Mouse (Mus musculus) forebrain, embryonic 10.5 days (tissue): ENCODE data around the gene Mfap5. TPM values are rescaled to one million over a fixed set of nuclear protein-coding genes. Genes with fewer than 3 reads are reported as not detected.
A peak's percentile ranks its signal among the peaks of the same experiment; 100 is the strongest.
"Not testable (repeated sequence)": the region's sequence is repeated elsewhere in the genome, so short reads cannot be mapped to it uniquely, and the experiment has no call there.

Source experiments
- DNase-seq: peaks from one replicate; pipeline ENCODE4 v3.0.0-alpha.2; 2017; ENCODE audit warnings: low spot score; ENCODE audit errors: extremely low spot score
- H3K27ac ChIP-seq: fragments of 300-500 bp; sonication (generic); 2 replicates; pipeline ENCODE4 v1.5.1; 2016; ENCODE audit warnings: mild to moderate bottlenecking
- H3K27me3 ChIP-seq: fragments of 300-500 bp; sonication (generic); 2 replicates; pipeline ENCODE4 v1.6.1; 2016; ENCODE audit warnings: mild to moderate bottlenecking; ENCODE audit not compliant: poor library complexity, severe bottlenecking
- H3K36me3 ChIP-seq: fragments of 300-500 bp; sonication (generic); replicated peaks from 2 replicates; pipeline ENCODE4 v1.6.1; 2016; ENCODE audit warnings: mild to moderate bottlenecking, moderate library complexity
- H3K4me1 ChIP-seq: fragments of 300-500 bp; sonication (generic); 2 replicates; pipeline ENCODE4 v1.6.1; 2016
- H3K4me3 ChIP-seq: fragments of 300-500 bp; sonication (generic); 2 replicates; pipeline ENCODE4 v1.5.1; 2016; ENCODE audit warnings: mild to moderate bottlenecking, moderate library complexity
- H3K9me3 ChIP-seq: fragments of 300-500 bp; sonication (generic); 2 replicates; pipeline ENCODE4 v1.6.1; 2016; ENCODE audit warnings: mild to moderate bottlenecking, moderate library complexity
- WGBS: fragments of 180-500 bp; shearing (Covaris S2); methylation state at CpG from one replicate; pipeline ENCODE4 v1.1.7; 2016; 5-methylcytosine and 5-hydroxymethylcytosine counted together
- polyA plus RNA-seq: library from polyadenylated mRNA; unstranded; fragments of >200 nt; fragmentation: Nextera tagmentation; extraction: Ambion mirVana; gene quantifications from 2 replicates; pipeline ENCODE4 v1.2.1, GENCODE M21; 2016

Mfap5 gene
- polyA plus RNA-seq, 1 experiment from 2014 or later, result 0.42 TPM

DNA sequence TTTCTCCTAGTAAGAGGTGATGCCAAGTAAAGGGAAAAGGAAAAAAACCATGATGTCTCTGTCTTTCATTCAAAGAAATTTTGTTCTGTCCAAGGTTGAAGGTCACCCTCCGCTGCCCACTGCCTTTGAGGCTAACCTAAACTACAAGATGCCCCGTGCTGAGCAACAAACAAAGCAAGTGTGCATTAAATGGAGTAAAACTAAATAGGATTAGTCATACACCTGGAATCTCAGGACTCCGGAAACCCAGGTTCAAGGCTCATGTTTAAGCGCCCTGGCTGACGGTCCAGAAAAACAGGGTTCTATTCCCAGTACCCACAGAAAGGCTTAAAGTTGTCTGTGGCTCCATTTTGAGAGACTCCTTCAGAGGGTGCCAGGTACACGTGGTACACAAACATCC, 13.2 kb upstream of the Mfap5 start:
- 18% methylated on average over 6 of the region's 6 CpGs for WGBS
- Histone ChIP-seq H3K27me3 (peaks cover 25% of the 10 kb centered on the region), H3K9me3 (no peaks in the 10 kb centered on the region), H3K36me3 (no peaks in the 10 kb centered on the region), H3K4me1 (peaks cover 52% of the 10 kb centered on the region), H3K4me3 (peak overlapping the region; percentile 53; the same call in 1 of the 2 replicates), H3K27ac (peak overlapping the region; percentile 92; the same call in 1 of the 2 replicates)
- DNase-seq, result no peak

DNA sequence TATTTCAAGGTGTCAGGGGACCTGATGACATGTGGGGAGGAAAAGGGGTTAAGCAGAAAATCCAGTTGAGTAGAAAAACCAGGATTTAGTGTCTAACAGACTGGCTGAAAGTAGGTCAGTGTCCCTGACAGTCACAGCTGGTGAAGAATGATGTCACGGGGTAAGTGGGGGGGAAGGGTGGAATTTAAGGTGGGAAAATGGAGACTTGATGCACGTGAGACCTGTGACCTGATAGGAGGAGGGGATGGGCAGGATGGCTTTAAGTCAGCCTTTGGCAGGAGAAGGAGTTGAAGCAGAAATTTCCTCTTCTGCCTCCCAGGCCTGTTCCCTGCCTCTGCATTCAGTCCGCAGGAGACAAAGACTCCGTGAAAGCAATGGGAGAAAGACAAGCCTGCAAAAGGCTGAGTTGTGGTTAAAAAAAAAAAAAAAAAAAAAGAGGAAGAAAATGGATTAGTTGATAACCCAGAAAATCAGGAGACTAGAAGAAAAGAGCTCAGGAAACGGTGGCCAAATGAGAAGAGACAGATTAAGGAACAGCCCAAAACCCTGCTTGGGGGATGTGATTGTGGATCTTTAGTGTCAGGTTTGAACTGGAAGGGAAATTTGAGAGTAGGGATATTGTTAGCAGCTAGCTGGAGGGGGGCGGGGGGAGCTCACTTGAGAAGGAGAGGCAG, 11.7 kb upstream of the Mfap5 start:
- Histone ChIP-seq H3K4me1 (peaks cover 52% of the 10 kb centered on the region), H3K27me3 (peaks cover 10% of the 10 kb centered on the region), H3K27ac (peak overlapping the region; percentile 83), H3K4me3 (no peak overlapping the region), H3K9me3 (no peaks in the 10 kb centered on the region), H3K36me3 (no peaks in the 10 kb centered on the region)
- DNase-seq, result no peak
- WGBS, result 25% methylated on average over 6 of the region's 6 CpGs

DNA sequence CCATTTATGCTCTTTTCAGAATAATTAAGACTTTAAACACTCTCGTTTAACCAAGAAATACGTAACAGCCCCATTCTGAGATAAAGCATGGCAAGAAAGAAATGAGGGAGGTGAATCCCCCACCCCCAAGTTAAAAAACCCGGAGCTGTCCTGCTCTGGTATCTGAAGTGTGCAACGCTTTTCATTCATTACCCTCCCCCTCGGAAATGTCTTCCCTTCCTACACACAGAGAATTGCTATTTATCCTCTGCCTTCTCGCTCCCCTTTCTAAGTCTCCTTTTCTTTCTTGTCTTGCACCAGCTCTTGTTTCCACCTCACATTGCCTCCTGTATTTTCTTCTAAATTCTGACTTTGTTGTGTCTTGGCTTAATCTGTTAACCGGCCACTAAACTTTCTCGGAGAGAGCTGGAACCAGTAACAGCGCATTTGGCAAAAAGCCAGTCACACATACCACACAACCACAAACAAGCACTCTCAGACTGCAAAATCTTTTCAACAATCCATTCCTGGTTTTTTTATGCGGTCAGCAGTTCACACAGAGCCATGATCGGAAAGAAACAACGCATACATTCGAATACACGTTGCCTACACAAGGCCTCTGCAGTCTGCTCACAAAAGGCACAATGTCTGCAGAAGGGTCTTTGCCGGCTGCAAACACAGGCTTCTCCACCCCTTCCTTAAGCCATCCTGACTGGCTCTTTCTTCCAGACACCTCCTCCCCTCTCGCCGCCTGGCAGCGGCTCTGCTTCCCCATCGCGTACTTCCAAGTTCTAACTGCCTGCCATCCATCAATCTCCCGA, 10.4 kb upstream of the Mfap5 start:
- DNase-seq, result peak; percentile 60
- Histone ChIP-seq H3K27ac (peak overlapping the region; percentile 83), H3K9me3 (no peaks in the 10 kb centered on the region), H3K4me1 (peaks cover 52% of the 10 kb centered on the region), H3K36me3 (no peaks in the 10 kb centered on the region), H3K27me3 (peaks cover 8% of the 10 kb centered on the region; the same call in 1 of the 2 replicates), H3K4me3 (peak overlapping the region; percentile 33)
- WGBS, result 9% methylated on average over 21 of the region's 21 CpGs

DNA sequence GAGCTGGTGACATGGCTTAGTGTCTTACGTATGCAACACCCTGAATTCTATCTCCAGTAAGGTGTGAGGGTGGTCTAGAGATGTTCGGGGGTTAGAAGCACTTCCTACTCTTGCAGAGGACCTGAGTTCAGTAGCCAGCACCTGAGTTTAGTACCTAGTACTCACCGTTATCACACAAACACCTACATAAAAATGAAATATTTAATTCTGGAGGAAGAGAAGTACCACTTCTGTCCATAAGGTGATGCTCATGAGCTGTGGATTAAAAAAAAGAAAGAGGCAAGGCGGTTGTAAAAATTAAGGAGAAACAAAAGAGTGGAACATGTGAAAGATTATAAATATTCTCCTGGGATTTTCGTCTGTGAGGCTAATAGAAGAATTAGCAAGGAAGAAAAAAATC, 9.1 kb upstream of the Mfap5 start:
- H3K27me3 ChIP-seq, result peaks cover 8% of the 10 kb centered on the region; the same call in 1 of the 2 replicates
- H3K27ac ChIP-seq, result peak overlapping the region; percentile 83
- no peaks in the 10 kb centered on the region for H3K9me3 ChIP-seq
- no peaks in the 10 kb centered on the region for H3K36me3 ChIP-seq
- no peak for DNase-seq
- no peak overlapping the region for H3K4me3 ChIP-seq
- H3K4me1 ChIP-seq, result peaks cover 44% of the 10 kb centered on the region
- WGBS, result 37% methylated on average over 5 of the region's 5 CpGs

DNA sequence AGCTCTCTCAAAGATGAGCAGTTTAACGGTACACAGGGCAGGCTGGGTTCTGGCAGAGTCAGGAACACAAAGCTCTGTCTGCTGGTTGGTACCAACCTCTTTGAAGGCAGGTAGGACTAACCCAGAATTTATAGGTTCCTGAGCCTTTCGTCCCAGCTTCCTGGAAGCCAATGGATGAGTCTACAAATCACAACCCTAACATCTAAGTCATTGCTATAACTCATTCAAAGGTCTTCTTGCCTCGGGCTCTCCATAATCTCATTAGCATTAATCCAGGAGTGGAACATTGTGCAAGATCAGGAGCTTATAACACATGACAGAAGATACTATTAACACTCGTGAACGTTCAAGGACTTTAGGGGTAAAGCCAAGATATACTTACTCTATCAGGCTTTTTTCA, 7.0 kb upstream of the Mfap5 start, which contains the start of gene Rimklb:
TSS of gene Rimklb (minus strand) at position 101 of the 400 bp plus-strand sequence.
- Histone ChIP-seq H3K36me3 (no peaks in the 10 kb centered on the region), H3K27me3 (no peaks in the 10 kb centered on the region), H3K4me3 (no peak within 1 kb of the TSS), H3K9me3 (no peaks in the 10 kb centered on the region), H3K27ac (no peak within 1 kb of the TSS), H3K4me1 (peaks cover 28% of the 10 kb centered on the region)
- WGBS, result 75% methylated on average over 5 of the region's 5 CpGs
- DNase-seq, result no peak

DNA sequence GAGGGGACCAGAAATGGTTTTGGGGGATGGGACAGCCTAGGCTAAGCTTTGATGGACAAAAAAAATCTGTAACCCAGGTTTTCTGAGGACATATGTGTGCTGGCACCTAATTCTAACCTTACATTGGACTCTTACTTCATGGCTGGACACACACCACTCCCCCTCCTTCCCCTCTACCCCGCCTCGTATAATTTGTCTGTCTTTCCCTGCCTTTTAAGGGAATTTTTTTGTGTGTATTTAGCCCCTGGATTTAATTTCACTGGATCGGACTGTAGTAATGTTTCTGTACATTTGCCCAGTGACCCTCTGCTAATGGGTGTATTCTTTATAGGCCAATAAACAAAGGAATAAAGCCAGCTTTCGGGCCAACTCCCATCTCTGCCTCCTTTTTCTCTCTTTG, 604 bp upstream of the Mfap5 start:
- Histone ChIP-seq H3K4me3 (no peak overlapping the region), H3K4me1 (no peaks in the 10 kb centered on the region), H3K27ac (no peak overlapping the region), H3K9me3 (no peaks in the 10 kb centered on the region), H3K36me3 (no peaks in the 10 kb centered on the region), H3K27me3 (no peaks in the 10 kb centered on the region)
- WGBS, result 73% methylated on average over 4 of the region's 4 CpGs
- DNase-seq, result no peak

DNA sequence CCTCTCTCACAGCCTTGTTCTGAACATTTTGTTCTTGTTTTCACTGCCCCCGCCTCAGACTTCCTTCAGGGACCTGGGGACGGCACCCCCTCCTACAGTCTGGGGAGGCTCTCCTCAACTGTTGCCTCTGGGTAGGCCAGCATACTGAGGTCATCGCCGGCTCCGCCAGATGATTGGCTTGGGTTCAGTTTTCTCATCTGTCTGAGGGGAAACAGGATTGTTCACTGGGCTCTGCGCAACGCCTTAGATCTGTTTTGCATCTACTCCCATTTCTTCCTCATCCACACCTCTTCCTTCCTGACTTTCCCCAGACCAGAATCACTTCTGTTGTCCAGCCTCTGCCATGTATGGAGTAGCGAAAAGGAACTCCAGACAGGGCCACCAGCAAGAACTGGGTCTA, 2.8 kb downstream of the Mfap5 start:
- no peaks in the 10 kb centered on the region for H3K9me3 ChIP-seq
- H3K36me3 ChIP-seq, result no peaks in the 10 kb centered on the region
- no peak overlapping the region for H3K4me3 ChIP-seq
- no peak for DNase-seq
- H3K27me3 ChIP-seq, result no peaks in the 10 kb centered on the region
- H3K4me1 ChIP-seq, result no peaks in the 10 kb centered on the region
- 89% methylated on average over 8 of the region's 8 CpGs for WGBS
- no peak overlapping the region for H3K27ac ChIP-seq

DNA sequence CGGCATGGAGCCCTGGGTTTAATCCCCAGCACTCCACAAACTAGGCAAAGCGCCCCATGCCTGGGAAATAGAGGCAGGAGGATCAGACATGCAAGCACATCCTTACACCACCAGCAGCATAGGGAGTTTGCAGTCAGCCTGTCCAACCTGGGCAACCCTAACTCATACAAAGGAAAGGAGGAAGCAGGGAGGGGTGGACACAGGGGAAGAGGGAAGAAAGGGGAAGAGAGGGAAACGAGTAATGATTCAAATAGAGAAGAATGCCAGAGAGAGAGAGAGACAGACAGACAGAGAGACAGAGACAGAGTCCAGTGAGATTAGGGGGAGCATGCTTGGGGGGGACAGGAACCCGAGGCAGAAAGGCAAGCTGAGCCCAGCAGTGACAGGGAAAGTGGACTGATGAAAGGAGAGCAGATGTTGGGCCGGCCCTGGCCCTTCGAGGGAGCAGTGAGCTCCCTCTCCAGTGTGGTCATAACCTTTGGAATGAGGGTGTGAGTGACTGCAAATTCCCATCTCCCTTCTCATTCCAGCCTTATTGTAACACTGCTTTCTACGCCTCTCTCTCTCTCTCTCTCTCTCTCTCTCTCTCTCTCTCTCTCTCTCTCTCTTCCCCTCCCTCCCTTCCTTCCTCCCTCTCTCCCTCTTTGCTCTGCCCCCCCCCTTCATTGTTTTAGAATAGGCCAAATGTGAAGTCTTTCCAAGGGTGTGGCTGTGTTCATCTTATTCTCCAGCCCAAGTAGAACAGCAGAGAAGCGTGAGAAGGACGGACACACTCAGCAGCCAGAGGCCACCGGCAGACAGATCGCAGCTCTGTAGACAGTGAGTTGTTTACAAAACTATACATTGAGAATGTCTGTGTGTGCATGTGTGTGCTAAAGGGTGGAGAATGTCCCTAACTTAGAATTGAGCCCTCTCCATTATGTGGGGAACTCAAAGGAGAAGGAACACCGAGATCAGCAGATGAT, 7.6 kb downstream of the Mfap5 start:
- H3K36me3 ChIP-seq, result no peaks in the 10 kb centered on the region
- 73% methylated on average over 12 of the region's 12 CpGs for WGBS
- no peak overlapping the region for H3K27ac ChIP-seq
- no peaks in the 10 kb centered on the region for H3K27me3 ChIP-seq
- no peak for DNase-seq
- H3K9me3 ChIP-seq, result no peaks in the 10 kb centered on the region
- no peak overlapping the region for H3K4me3 ChIP-seq
- H3K4me1 ChIP-seq, result no peaks in the 10 kb centered on the region

DNA sequence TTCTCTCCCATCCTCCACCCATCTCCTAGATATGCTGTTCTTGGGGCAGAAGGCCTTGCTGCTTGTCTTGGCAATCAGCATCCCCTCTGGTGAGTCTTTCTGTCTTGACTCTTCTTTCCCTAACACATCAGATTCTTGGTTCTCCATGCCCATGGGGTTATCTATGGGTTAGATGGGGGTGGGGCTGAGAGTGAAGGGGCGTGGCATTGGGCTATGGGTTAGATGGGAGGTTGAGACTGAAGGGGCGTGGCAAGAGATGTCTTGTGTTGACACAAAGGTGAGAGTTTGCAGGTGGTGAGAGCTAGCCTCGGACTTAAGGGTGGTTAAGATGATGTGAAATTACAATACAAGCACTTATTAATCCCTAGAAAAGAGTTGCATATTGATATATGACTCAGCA, 8.7 kb downstream of the Mfap5 start:
- no peaks in the 10 kb centered on the region for H3K27me3 ChIP-seq
- no peaks in the 10 kb centered on the region for H3K9me3 ChIP-seq
- no peaks in the 10 kb centered on the region for H3K4me1 ChIP-seq
- DNase-seq, result no peak
- WGBS, result 83% methylated on average over 3 of the region's 3 CpGs
- H3K4me3 ChIP-seq, result no peak overlapping the region
- no peak overlapping the region for H3K27ac ChIP-seq
- no peaks in the 10 kb centered on the region for H3K36me3 ChIP-seq

DNA sequence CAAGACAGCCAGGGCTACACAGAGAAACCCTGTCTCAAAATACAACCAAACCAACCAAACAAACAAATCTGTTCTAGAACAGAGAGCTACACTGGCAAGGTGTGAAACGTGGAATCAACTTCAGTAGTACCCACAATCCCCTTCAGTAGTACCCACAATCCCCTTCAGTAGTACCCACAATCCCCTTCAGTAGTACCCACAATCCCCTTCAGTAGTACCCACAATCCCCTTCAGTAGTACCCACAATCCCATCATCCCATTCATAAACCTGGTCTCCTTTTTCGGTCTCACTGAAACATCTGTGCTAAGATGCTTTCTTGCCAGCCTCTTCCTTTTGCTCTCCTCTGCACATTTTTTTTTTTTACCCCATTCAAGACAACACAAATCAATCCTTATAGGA, 10.1 kb downstream of the Mfap5 start:
- not testable (repeated sequence) for H3K36me3 ChIP-seq
- 95% methylated on average over 2 of the region's 2 CpGs for whole genome bisulfite sequencing

DNA sequence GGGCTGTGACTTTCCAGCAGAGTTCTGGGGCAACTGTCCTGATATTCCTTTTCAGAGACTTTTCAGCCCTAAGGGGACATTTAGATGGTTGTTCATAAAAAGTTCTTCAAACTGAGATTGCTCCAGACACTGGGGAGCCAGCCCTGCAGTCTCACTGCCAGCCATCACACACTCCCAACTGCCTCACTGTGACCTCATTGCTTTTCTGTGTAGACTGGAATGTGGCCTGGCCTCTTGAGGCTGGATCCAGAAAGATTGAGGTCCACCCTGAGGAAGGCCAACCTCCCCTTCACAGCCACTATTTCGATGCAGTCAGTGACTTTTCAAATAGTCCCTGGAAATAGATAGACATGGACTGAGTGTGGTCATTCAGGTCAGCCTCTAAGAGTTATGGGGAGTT, 12.0 kb downstream of the Mfap5 start:
- Histone ChIP-seq H3K27ac (no peak overlapping the region), H3K4me1 (no peaks in the 10 kb centered on the region), H3K4me3 (no peak overlapping the region), H3K9me3 (no peaks in the 10 kb centered on the region), H3K27me3 (no peaks in the 10 kb centered on the region), H3K36me3 (no peaks in the 10 kb centered on the region)
- no peak for DNase-seq
- WGBS, result 92% methylated on average over 1 of the region's 1 CpGs

More for the DNA sequence above, 10.1 kb downstream of the Mfap5 start:
- DNase-seq, H3K27ac ChIP-seq, H3K4me1 ChIP-seq, H3K27me3 ChIP-seq, H3K4me3 ChIP-seq, H3K9me3 ChIP-seq: not testable (repeated sequence)

DNA sequence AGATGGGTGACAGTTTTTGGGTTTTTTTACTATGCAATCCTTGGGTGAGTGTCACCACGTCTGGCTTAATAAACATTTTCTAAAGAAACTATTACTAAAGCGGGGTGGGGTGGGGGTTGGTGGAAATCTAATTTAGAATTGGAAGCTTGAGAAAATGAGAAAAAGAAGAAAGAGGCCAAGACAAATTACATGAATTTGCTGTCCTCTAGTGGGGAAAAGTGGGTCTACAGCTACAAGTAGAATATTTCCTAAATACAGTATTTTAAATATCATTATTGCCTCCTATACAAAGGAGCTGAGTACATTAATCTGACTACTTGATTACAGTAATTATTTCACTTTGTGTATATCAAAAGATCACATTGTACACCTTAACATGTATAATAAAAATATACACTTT, 13.7 kb downstream of the Mfap5 start:
- Histone ChIP-seq H3K36me3 (no peaks in the 10 kb centered on the region), H3K4me1 (no peaks in the 10 kb centered on the region), H3K27me3 (no peaks in the 10 kb centered on the region), H3K4me3 (no peak overlapping the region), H3K9me3 (no peaks in the 10 kb centered on the region), H3K27ac (no peak overlapping the region)
- no peak for DNase-seq
- 57% methylated on average over 2 of the region's 2 CpGs for WGBS
